Mouse (Mus musculus) erythroid progenitor cell, adult 5-6 weeks (primary cell): ENCODE results near the gene Dppa2. TPM values are rescaled to one million over a fixed set of nuclear protein-coding genes. Genes with fewer than 3 reads are reported as not detected.

Experiments
- ATAC-seq: replicated peaks from 2 replicates; pipeline ENCODE4 v1.8.0; 2016; ENCODE audit warnings: moderate number of reproducible peaks, mild to moderate bottlenecking, moderate TSS enrichment, inconsistent platforms; ENCODE audit not compliant: poor library complexity, low FRiP score, severe bottlenecking
- total RNA-seq, 2 experiments: library from RNA; stranded (forward) in 1 of 2; stranded (reverse) in 1 of 2; fragments of 150-400 nt in 1 of 2; fragments of 186-747, 209-891 nt in 1 of 2; gene quantifications; 2 replicates each; pipeline versions ENCODE4 v1.2.3 to v1.2.4; 2015 to 2017; ENCODE audit warnings: low replicate concordance in 2 of 2

Gene Dppa2
- total RNA-seq, 2 experiments from 2014 or later: not detected

DNA sequence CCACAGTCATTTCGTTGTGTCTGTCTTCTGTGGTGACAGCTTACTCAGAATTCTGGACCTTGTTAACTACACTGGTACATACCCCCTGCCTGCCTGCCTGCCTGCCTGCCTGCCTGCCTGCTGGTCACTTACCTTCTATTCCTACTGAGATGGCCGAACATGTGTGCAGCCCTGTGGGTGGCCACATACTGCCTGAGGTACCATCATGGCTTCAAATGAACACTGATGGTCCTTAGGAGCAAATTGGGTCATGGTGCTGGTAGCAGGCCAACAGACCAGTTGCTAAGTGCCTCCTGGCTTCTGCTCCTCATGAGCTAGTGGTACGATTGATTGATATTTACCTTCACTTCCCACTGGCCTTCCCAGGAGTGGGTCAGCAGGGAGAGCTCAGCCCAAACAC lies 28.1 kb downstream of the Dppa2 start:
- ATAC-seq: no peak

DNA sequence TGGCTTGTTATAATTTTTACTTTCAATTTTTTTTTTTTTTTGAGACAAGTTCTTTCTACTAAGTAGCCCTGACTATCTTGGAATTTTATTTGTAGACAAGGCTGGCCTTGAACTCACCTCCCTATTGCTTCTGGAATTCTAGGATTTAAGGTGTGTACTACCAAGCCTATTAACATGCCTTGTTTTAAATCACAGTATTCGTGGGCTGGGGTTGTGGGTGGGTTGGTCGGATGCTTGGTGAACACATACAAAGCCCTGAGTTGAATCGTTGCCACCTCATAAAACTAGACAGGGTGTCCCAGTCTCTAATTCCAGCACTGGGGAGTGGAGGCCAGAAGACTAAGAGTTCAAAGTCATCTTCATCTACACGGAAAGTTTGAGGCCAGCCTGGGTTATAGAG lies 31.6 kb downstream of the Dppa2 start:
- no peak for ATAC-seq

DNA sequence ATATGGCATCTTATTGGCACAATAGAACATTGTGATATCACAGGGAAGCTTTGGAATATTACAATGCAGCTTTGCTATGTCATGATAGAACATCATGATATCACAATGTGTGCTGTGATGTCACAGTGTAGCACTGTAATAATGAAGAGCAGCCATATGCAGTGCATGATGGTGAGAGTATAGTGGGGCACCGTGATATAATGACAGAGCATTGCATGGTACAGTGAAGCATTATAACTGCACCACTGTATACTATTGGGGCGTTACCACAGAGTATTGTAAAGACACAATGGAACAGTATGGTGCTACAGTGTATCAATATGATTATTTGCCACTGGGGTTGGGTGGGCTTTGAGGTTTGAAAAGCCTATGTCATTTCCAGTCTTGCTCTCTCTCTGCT lies 40.5 kb downstream of the Dppa2 start:
- ATAC-seq: no peak

DNA sequence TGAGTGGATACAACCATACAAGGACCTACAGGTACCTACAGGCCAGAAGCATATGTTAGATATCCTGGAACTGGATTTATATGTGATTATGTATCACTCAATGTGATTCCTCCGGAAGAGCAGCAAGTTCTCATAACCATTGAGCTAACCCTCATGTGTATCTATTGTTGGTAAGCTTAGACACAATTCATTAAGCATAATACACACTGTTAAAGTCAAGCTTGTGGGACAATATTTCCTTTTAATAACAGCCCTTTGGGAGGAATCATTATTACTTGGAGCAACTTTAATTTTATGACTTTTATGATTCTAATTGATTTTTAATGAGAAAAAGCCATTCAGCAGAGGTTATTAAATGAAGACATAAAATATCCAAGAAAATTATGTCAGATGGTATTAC lies 43.5 kb downstream of the Dppa2 start:
- no peak for ATAC-seq

DNA sequence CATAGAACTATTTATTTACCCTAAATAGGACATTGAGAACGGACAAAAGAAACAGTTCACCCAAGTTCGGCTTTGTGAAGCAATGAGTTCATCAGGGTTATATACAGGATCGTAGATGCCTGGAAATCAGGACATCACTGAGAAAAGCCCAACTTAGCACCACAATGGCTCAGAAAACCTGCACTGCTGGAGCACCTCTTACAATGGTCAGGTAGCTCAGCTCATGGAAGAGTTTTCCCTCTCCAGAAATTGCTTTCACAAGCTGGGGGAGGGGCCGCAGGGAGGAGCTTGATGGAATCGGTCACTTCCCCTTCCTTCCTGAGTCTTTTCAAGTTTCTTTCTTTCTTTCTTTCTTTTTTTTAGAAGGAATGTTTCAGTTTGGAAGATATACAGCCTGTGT lies 52.0 kb downstream of the Dppa2 start:
- no peak for ATAC-seq

DNA sequence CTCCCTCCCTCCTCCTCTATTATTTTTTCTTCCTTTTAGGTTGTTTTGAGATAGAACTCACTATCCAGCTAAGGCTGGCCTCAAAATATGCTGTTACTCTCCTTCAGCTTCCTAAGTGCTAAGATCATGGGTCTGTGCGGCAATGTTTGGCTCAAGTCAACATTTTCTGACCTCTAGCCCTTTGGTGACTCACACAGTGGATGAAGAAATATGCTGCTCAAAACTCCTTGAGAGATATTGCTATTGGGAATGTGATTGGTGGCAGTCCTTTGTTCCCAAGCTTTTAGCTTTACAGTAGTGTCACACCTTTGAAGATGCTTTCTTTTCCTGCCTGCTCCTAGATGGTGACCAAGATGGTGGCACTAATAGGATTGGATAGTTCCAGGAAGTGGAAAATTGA lies 52.7 kb downstream of the Dppa2 start:
- ATAC-seq: no peak

DNA sequence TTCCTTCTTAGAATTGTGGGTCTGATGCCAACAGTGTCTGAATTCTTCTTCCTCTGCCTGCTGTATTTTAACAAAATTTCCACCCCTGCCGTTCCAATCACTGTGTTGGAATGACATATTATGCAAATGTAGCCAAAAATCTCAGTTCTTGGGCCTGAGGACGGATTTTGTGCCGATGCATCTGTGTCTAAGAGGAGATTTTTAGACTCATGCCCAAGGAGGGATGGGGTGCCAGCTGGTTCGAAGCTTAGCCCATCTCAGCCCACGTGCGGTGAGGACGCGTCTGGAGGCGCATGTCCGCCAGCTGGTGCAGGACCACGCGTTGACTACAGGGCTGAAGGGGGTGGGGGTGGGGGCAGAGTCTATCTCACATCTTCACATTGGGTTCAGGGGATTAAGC lies 57.2 kb downstream of the Dppa2 start:
- ATAC-seq: no peak

DNA sequence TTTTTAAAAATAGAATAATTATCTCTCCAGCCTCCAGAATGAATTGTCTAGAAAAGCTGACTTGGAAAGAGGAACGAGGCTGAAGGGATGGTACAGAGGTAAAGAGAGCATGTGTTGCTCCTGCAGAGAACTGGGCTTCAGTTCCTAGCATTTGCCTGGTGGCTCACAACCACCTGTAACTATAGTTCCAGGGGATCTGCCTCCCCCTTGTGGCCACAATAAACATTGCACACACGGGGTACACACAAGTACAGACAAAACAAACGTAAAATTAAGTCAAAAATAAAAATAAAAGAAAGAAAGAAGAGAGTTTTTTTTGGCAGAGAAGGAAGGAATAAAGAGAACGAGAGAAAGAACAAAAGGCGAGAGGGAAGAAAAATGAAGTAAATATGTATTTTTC lies 63.1 kb downstream of the Dppa2 start:
- no peak for ATAC-seq

DNA sequence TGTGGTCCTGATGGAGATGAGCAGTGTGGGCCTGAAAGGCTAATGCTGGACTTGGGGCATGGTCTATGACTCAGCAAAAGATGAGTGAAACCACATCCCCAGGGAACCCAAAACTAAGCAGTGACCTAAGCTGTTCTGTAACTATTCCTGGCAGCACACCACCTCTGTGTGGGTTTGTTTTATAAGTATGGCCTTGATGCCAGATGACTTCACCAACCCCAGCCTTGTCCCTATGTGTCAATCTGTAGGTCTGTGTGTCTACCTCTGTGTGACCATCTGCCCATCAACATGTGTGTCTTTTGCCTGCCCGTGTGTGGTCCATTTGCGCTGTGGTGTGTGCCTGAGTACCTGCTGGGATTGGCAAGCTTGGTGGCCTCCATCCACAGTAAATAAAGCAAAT lies 64.4 kb downstream of the Dppa2 start:
- ATAC-seq: no peak

Other genes starting within 250 kb of the Dppa2 start
- not detected in 2 replicates for gene Dppa4, start 20.2 kb upstream of the Dppa2 start, total RNA-seq (2015; ENCODE audit: low replicate concordance)
- gene Dppa4, start 20.2 kb upstream of the Dppa2 start, total RNA-seq (2017; ENCODE audit: low replicate concordance): not detected in 2 replicates
- gene Gm5485, start 108.5 kb downstream of the Dppa2 start, total RNA-seq (2015; ENCODE audit: low replicate concordance): not detected in 2 replicates
- not detected in 2 replicates for gene Gm5485, start 108.5 kb downstream of the Dppa2 start, total RNA-seq (2017; ENCODE audit: low replicate concordance)
- gene Morc1, start 127.3 kb downstream of the Dppa2 start, total RNA-seq (2015; ENCODE audit: low replicate concordance): not detected in 2 replicates
- gene Morc1, start 127.3 kb downstream of the Dppa2 start, total RNA-seq (2017; ENCODE audit: low replicate concordance): not detected in 2 replicates